Mouse (Mus musculus) ES-Bruce4 (cell line): ENCODE measurements at regions not wholly inside any gene's neighbourhood (a gene's known extent, or its start where the extent isn't known, plus 50 kb on each side); places are given as distances from the start of the nearest gene placed in this dataset.

Experiments used
- CTCF ChIP-seq: IDR thresholded peaks from one replicate; pipeline ENCODE4 v1.8.1; 2011; ENCODE audit warnings: low read depth, low read length
- POLR2A ChIP-seq: IDR thresholded peaks from one replicate; pipeline ENCODE4 v1.8.1; 2011; ENCODE audit warnings: low read length; ENCODE audit not compliant: insufficient read depth

DNA sequence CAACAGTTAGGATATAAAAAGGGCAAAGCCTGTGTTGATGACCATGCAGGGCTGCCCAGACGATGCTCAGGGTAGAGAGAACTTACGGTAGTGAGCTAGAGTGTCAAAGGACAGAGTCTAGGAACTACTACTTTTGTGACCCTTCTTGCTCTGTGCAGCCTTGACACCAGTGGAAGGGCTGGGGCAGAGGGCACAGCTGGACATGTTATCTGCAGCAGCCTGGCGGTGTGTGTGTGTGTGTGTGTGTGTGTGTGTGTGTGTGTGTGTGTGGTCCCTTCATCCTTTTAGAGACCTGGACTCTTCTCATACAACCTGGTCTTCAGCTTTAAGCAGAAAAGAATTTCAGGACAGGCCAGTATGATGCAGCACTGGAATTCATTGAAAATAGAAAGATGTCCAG is 153.6 kb downstream of the Unc5cl start:
- no peak for TF ChIP-seq CTCF
- no peak for TF ChIP-seq POLR2A
